Mouse (Mus musculus) liver, embryonic 11.5 days (tissue): ENCODE results near the gene Susd4. TPM values are rescaled to one million over a fixed set of nuclear protein-coding genes. Genes with fewer than 3 reads are reported as not detected.

Experiments used
- ATAC-seq: fragments of 200-750 bp; cut with Nextera tagmentation; replicated peaks from 2 replicates; pipeline ENCODE4 v1.8.0; 2017; ENCODE audit warnings: moderate number of reproducible peaks, mild to moderate bottlenecking, moderate TSS enrichment, moderate library complexity; ENCODE audit not compliant: low FRiP score
- DNase-seq: peaks from one replicate; pipeline ENCODE4 v3.0.0-alpha.2; 2017; ENCODE audit warnings: low spot score
- H3K27ac ChIP-seq: fragments of 300-500 bp; sonication (generic); 2 replicates; pipeline ENCODE4 v1.5.1; 2014; ENCODE audit warnings: mild to moderate bottlenecking, low read depth, low read length, control low read depth
- H3K27me3 ChIP-seq: fragments of 300-500 bp; sonication (generic); replicated peaks from 2 replicates; pipeline ENCODE4 v1.6.1; 2014; ENCODE audit warnings: low read length, mixed read lengths; ENCODE audit not compliant: control insufficient read depth, insufficient read depth
- H3K36me3 ChIP-seq: fragments of 300-500 bp; sonication (generic); 2 replicates; pipeline ENCODE4 v1.6.1; 2014; ENCODE audit warnings: mild to moderate bottlenecking, low read length, moderate library complexity, mixed read lengths; ENCODE audit not compliant: control insufficient read depth, insufficient read depth
- H3K4me1 ChIP-seq: fragments of 300-500 bp; sonication (generic); replicated peaks from 2 replicates; pipeline ENCODE4 v1.6.1; 2014; ENCODE audit warnings: low read length, mixed read lengths; ENCODE audit not compliant: control insufficient read depth, insufficient read depth
- H3K4me2 ChIP-seq: fragments of 300-500 bp; sonication (generic); 2 replicates; pipeline ENCODE4 v1.6.1; 2014; ENCODE audit warnings: mild to moderate bottlenecking, control low read depth, moderate library complexity
- H3K4me3 ChIP-seq: fragments of 300-500 bp; sonication (generic); 2 replicates; pipeline ENCODE4 v1.5.1; 2014; ENCODE audit warnings: low read depth, low read length, control low read depth
- H3K9ac ChIP-seq: fragments of 300-500 bp; sonication (generic); 2 replicates; pipeline ENCODE4 v1.6.1; 2014; ENCODE audit warnings: low read depth, low read length, control low read depth
- H3K9me3 ChIP-seq: fragments of 300-500 bp; sonication (generic); 2 replicates; pipeline ENCODE4 v1.6.1; 2016; ENCODE audit warnings: low read length, inconsistent platforms, mixed read lengths; ENCODE audit not compliant: control insufficient read depth
- WGBS: fragments of 180-500 bp; shearing (Covaris S2); extraction: QIAGEN DNeasy Blood & Tissue Kit; methylation state at CpG from one replicate; pipeline ENCODE4 v1.1.7; 2014; 5-methylcytosine and 5-hydroxymethylcytosine counted together
- polyA plus RNA-seq: library from polyadenylated mRNA; unstranded; fragments of >200 nt; fragmentation: Nextera tagmentation; extraction: Ambion mirVana; gene quantifications from 2 replicates; pipeline ENCODE4 v1.2.1, GENCODE M21; 2014

Gene Susd4
- polyA plus RNA-seq, 1 experiment from 2014 or later = 4.6 TPM

- H3K27ac ChIP-seq = 0 out of 2 replicates have a peak overlapping the region, but pooled peaks have one; percentile 13
- no peak overlapping the region for H3K9ac ChIP-seq
- WGBS = 19% methylated on average over 14 of the region's 14 CpGs
- H3K9me3 ChIP-seq = no peaks in the 10 kb centered on the region
- H3K4me3 ChIP-seq = no peak overlapping the region
- ATAC-seq (peak; percentile 73), DNase-seq (peak; percentile 71)
- H3K4me1 ChIP-seq = peaks cover 9% of the 10 kb centered on the region
- no peaks in the 10 kb centered on the region for H3K36me3 ChIP-seq
- no peaks in the 10 kb centered on the region for H3K27me3 ChIP-seq
- no peak overlapping the region for H3K4me2 ChIP-seq
Observed at GRCm38 (mm10) chr1:182908050-182909036, 144.7 kb downstream of the Susd4 start.

- 0 out of 2 replicates have a peak overlapping the region, but pooled peaks have one; percentile 13 for H3K27ac ChIP-seq
- H3K4me1 ChIP-seq = peaks cover 9% of the 10 kb centered on the region
- ATAC-seq (no peak), DNase-seq (no peak)
- no peaks in the 10 kb centered on the region for H3K9me3 ChIP-seq
- no peaks in the 10 kb centered on the region for H3K36me3 ChIP-seq
- 61% methylated on average over 3 of the region's 3 CpGs for WGBS
- H3K4me2 ChIP-seq = no peak overlapping the region
- no peak overlapping the region for H3K9ac ChIP-seq
- no peaks in the 10 kb centered on the region for H3K27me3 ChIP-seq
- H3K4me3 ChIP-seq = no peak overlapping the region
Observed at GRCm38 (mm10) chr1:182909066-182909465, 145.4 kb downstream of the Susd4 start.

DNA sequence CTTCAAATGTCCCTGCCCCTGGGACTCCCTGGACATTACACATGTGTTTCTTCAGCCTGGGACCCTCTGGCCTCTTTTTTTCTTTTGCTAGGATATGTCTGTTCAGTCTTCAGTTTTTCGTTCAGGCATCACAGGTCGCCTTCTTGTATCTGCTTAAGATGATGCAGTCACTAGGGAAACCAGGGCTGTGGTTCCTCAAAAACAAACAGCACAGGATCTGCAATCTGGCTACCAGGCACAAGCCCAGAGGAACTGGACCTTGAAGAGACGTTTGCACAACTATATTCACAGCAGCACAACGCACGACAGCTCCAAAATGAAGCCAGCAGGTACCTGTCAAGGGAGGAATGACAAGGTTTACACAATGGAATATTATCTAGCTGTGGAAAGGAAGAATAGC lies 145.9 kb downstream of the Susd4 start:
- H3K4me1 ChIP-seq = peaks cover 9% of the 10 kb centered on the region
- no peaks in the 10 kb centered on the region for H3K9me3 ChIP-seq
- H3K4me3 ChIP-seq = no peak overlapping the region
- no peak overlapping the region for H3K4me2 ChIP-seq
- H3K27ac ChIP-seq = no peak overlapping the region
- 72% methylated on average over 5 of the region's 5 CpGs for WGBS
- H3K9ac ChIP-seq = no peak overlapping the region
- ATAC-seq = no peak
- no peaks in the 10 kb centered on the region for H3K36me3 ChIP-seq
- H3K27me3 ChIP-seq = no peaks in the 10 kb centered on the region
- DNase-seq = no peak

GRCm38 (mm10) chr1:182912591-182912990 lies 148.9 kb downstream of the Susd4 start:
- Histone ChIP-seq H3K27ac (no peak overlapping the region), H3K27me3 (no peaks in the 10 kb centered on the region), H3K9ac (no peak overlapping the region), H3K4me2 (no peak overlapping the region), H3K36me3 (no peaks in the 10 kb centered on the region), H3K9me3 (no peaks in the 10 kb centered on the region), H3K4me3 (no peak overlapping the region), H3K4me1 (peaks cover 9% of the 10 kb centered on the region)
- ATAC-seq (no peak), DNase-seq (no peak)
- WGBS = 65% methylated on average over 2 of the region's 2 CpGs

DNA sequence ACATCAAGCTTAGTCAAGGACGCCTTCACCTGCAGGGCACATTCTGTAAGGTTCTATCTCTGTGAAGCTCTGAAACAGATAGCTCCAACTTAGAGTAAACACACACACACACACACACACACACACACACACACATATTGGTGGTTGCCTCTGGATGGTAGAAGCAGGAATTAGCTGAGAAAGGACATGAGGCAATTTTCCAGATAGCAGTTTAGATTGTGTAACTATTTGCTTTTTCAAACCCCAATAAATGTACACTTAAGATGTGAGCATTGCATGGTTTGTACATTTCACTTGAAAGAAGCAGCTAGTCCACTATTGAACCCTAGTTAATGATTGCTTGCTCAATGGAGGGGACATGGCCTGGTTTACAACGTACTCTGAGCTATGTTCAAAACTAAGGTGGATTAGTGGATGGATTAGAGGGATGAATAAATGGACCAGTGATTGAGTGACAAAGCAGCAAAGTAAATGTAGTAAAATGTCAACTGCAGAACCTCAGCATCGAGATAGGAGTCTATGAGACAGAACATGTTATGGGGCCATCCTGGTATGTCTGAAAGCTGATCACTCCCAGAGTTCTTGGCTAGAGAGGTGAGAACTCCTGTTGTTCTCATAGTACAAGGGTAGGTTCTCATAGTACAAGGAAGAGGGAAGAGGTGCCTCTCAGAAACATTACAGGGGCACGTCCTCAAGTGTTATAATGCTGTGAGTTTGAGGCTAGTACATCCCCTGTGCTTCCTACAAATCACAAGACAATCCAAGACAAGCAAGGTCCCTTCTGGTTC lies 150.7 kb downstream of the Susd4 start:
- Histone ChIP-seq H3K4me2 (no peak overlapping the region), H3K9me3 (no peaks in the 10 kb centered on the region), H3K4me3 (no peak overlapping the region), H3K27me3 (no peaks in the 10 kb centered on the region), H3K36me3 (no peaks in the 10 kb centered on the region), H3K4me1 (no peaks in the 10 kb centered on the region), H3K9ac (no peak overlapping the region), H3K27ac (no peak overlapping the region)
- ATAC-seq (no peak; the same call in 1 of the 2 replicates), DNase-seq (no peak)
- WGBS = 76% methylated on average over 4 of the region's 4 CpGs

- H3K27ac ChIP-seq = no peak overlapping the region
- no peaks in the 10 kb centered on the region for H3K9me3 ChIP-seq
- no peak overlapping the region for H3K4me3 ChIP-seq
- 80% methylated on average over 5 of the region's 5 CpGs for WGBS
- no peak overlapping the region for H3K9ac ChIP-seq
- no peaks in the 10 kb centered on the region for H3K4me1 ChIP-seq
- no peaks in the 10 kb centered on the region for H3K27me3 ChIP-seq
- H3K36me3 ChIP-seq = no peaks in the 10 kb centered on the region
- H3K4me2 ChIP-seq = no peak overlapping the region
- ATAC-seq (no peak), DNase-seq (no peak)
Observed at GRCm38 (mm10) chr1:182916166-182916565, 152.5 kb downstream of the Susd4 start.

DNA sequence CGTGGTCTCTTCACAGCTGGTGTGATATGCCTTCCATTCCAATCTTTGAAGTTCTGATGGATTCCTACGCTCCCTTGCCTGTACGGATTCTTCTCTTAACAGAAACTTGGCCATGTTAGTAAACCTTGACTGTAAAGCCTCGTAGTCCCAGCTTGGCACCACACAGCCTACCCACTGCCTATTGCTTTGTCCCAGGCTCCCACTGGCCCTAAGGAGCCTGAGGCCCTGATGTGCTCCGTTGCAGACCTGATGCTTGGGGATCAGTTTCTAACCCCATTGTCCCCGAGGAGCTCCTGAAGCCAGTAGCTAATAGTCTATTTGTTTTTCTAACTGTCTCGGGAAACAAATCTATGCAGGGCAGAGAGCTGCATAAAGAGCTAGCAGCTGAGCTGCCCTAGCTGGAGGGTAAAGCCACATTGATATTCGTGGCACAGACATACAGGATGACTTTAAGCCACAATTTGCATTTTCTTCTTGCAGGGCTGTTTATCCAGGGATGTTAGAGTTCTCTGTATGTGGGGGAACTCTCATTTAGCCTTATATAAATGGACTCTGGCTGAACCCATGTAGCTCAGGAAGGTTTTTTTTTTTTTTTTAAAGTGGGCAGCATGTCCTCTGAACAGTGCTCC lies 155.2 kb downstream of the Susd4 start:
- no peaks in the 10 kb centered on the region for H3K4me1 ChIP-seq
- no peak for ATAC-seq
- DNase-seq = no peak
- no peak overlapping the region for H3K4me3 ChIP-seq
- no peak overlapping the region for H3K4me2 ChIP-seq
- no peaks in the 10 kb centered on the region for H3K36me3 ChIP-seq
- H3K9ac ChIP-seq = no peak overlapping the region
- H3K27me3 ChIP-seq = no peaks in the 10 kb centered on the region
- no peak overlapping the region for H3K27ac ChIP-seq
- no peaks in the 10 kb centered on the region for H3K9me3 ChIP-seq
- WGBS = 57% methylated on average over 8 of the region's 8 CpGs

DNA sequence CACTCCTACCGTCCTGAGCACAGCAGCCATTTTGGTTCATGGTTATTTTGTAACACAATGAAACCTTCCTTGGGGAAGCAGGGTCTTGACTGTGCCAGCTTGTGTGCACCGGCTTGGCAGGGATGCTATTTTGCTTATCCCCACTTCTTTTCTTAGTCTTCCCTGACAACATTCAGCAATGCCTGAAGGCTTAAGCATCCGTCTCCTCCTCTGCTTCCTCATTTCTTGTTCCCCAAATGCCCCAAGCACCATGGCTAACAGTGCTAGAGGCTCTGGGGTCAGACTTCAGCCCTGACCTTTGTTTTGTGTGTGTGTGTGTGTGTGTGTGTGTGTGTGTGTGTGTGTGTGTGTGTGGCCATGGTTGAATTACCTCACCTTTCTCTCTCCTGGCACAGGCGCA lies 159.2 kb downstream of the Susd4 start:
- H3K9ac ChIP-seq = no peak overlapping the region
- no peaks in the 10 kb centered on the region for H3K27me3 ChIP-seq
- H3K4me1 ChIP-seq = no peaks in the 10 kb centered on the region
- no peaks in the 10 kb centered on the region for H3K9me3 ChIP-seq
- no peaks in the 10 kb centered on the region for H3K36me3 ChIP-seq
- H3K4me3 ChIP-seq = no peak overlapping the region
- H3K4me2 ChIP-seq = no peak overlapping the region
- DNase-seq (no peak), ATAC-seq (no peak)
- no peak overlapping the region for H3K27ac ChIP-seq
- WGBS = 49% methylated on average over 4 of the region's 4 CpGs
